Mouse (Mus musculus) midbrain, embryonic 16.5 days (tissue): ENCODE measurements around the gene Hsd17b7. TPM values are rescaled to one million over a fixed set of nuclear protein-coding genes. Genes with fewer than 3 reads are reported as not detected.

Source experiments
- ATAC-seq: fragments of 200-750 bp; cut with Nextera tagmentation; 2 replicates; pipeline ENCODE4 v1.8.0; 2017; ENCODE audit warnings: moderate TSS enrichment
- H3K27ac ChIP-seq: fragments of 300-500 bp; sonication (generic); 2 replicates; pipeline ENCODE4 v1.5.1; 2014; ENCODE audit warnings: mild to moderate bottlenecking, low read length, mixed read lengths
- H3K27me3 ChIP-seq: fragments of 300-500 bp; sonication (generic); 2 replicates; pipeline ENCODE4 v1.6.1; 2014; ENCODE audit warnings: low read depth, low read length, mixed read lengths; ENCODE audit not compliant: control insufficient read depth, insufficient read depth
- H3K36me3 ChIP-seq: fragments of 300-500 bp; sonication (generic); 2 replicates; pipeline ENCODE4 v1.6.1; 2014; ENCODE audit warnings: mild to moderate bottlenecking, low read length, moderate library complexity, mixed read lengths; ENCODE audit not compliant: control insufficient read depth, insufficient read depth
- H3K4me1 ChIP-seq: fragments of 300-500 bp; sonication (generic); 2 replicates; pipeline ENCODE4 v1.6.1; 2014; ENCODE audit warnings: mild to moderate bottlenecking, low read length, mixed read lengths; ENCODE audit not compliant: control insufficient read depth, insufficient read depth
- H3K4me2 ChIP-seq: fragments of 300-500 bp; sonication (generic); 2 replicates; pipeline ENCODE4 v1.6.1; 2014; ENCODE audit warnings: mild to moderate bottlenecking, low read length, mixed read lengths
- H3K4me3 ChIP-seq: fragments of 300-500 bp; sonication (generic); 2 replicates; pipeline ENCODE4 v1.5.1; 2014; ENCODE audit warnings: low read depth, mild to moderate bottlenecking, low read length, moderate library complexity, mixed read lengths
- H3K9ac ChIP-seq: fragments of 300-500 bp; sonication (generic); 2 replicates; pipeline ENCODE4 v1.6.1; 2014; ENCODE audit warnings: low read depth, low read length, mixed read lengths
- H3K9me3 ChIP-seq: fragments of 300-500 bp; sonication (generic); replicated peaks from 2 replicates; pipeline ENCODE4 v1.6.1; 2014; ENCODE audit warnings: mild to moderate bottlenecking, low read length, mixed read lengths; ENCODE audit not compliant: control insufficient read depth, poor library complexity, severe bottlenecking
- WGBS: fragments of 180-500 bp; shearing (Covaris S2); extraction: QIAGEN DNeasy Blood & Tissue Kit; methylation state at CpG from one replicate; pipeline ENCODE4 v1.1.7; 2014; 5-methylcytosine and 5-hydroxymethylcytosine counted together
- polyA plus RNA-seq: library from polyadenylated mRNA; unstranded; fragments of >200 nt; fragmentation: Nextera tagmentation; extraction: Ambion mirVana; gene quantifications from 2 replicates; pipeline ENCODE4 v1.2.1, GENCODE M21; 2015

The Hsd17b7 gene
- polyA plus RNA-seq, 1 experiment from 2014 or later = 26.6 TPM

GRCm38 (mm10) chr1:169949981-169950380 is 19.1 kb downstream of the Hsd17b7 start:
- no peaks in the 10 kb centered on the region for H3K27me3 ChIP-seq
- H3K36me3 ChIP-seq = peaks cover 15% of the 10 kb centered on the region
- H3K27ac ChIP-seq = no peak overlapping the region
- ATAC-seq = no peak
- no peak overlapping the region for H3K9ac ChIP-seq
- H3K9me3 ChIP-seq = 0 out of 2 replicates have a peak, but pooled peaks cover 2% of the 10 kb centered on the region
- H3K4me2 ChIP-seq = no peak overlapping the region
- no peak overlapping the region for H3K4me3 ChIP-seq
- no peaks in the 10 kb centered on the region for H3K4me1 ChIP-seq
- WGBS = 76% methylated on average over 7 of the region's 7 CpGs

- no peak overlapping the region for H3K4me3 ChIP-seq
- H3K27me3 ChIP-seq = no peaks in the 10 kb centered on the region
- H3K36me3 ChIP-seq = peaks cover 8% of the 10 kb centered on the region
- H3K4me1 ChIP-seq = no peaks in the 10 kb centered on the region
- H3K4me2 ChIP-seq = no peak overlapping the region
- 0 out of 2 replicates have a peak, but pooled peaks cover 5% of the 10 kb centered on the region for H3K9me3 ChIP-seq
- no peak for ATAC-seq
- no peak overlapping the region for H3K27ac ChIP-seq
- no peak overlapping the region for H3K9ac ChIP-seq
- 78% methylated on average over 7 of the region's 7 CpGs for WGBS
Measured at GRCm38 (mm10) chr1:169948866-169949265, 20.2 kb downstream of the Hsd17b7 start.

- H3K27me3 ChIP-seq = no peaks in the 10 kb centered on the region
- H3K4me1 ChIP-seq = no peaks in the 10 kb centered on the region
- no peak for ATAC-seq
- 0 out of 2 replicates have a peak, but pooled peaks cover 5% of the 10 kb centered on the region for H3K9me3 ChIP-seq
- H3K27ac ChIP-seq = no peak overlapping the region
- 87% methylated on average over 7 of the region's 7 CpGs for WGBS
- no peak overlapping the region for H3K9ac ChIP-seq
- no peak overlapping the region for H3K4me3 ChIP-seq
- H3K36me3 ChIP-seq = peaks cover 6% of the 10 kb centered on the region; the same call in 1 of the 2 replicates
- no peak overlapping the region for H3K4me2 ChIP-seq
Measured at GRCm38 (mm10) chr1:169948280-169948679, 20.8 kb downstream of the Hsd17b7 start.

- Histone ChIP-seq H3K4me3 (no peak overlapping the region), H3K9ac (no peak overlapping the region), H3K4me1 (no peaks in the 10 kb centered on the region), H3K27me3 (no peaks in the 10 kb centered on the region), H3K4me2 (no peak overlapping the region), H3K9me3 (0 out of 2 replicates have a peak, but pooled peaks cover 5% of the 10 kb centered on the region), H3K27ac (no peak overlapping the region), H3K36me3 (peaks cover 3% of the 10 kb centered on the region; the same call in 1 of the 2 replicates)
- ATAC-seq = no peak
- 81% methylated on average over 6 of the region's 6 CpGs for WGBS
Measured at GRCm38 (mm10) chr1:169947654-169948053, 21.4 kb downstream of the Hsd17b7 start.

- H3K9ac ChIP-seq = no peak overlapping the region
- H3K9me3 ChIP-seq = 0 out of 2 replicates have a peak, but pooled peaks cover 5% of the 10 kb centered on the region
- H3K4me2 ChIP-seq = no peak overlapping the region
- H3K27me3 ChIP-seq = no peaks in the 10 kb centered on the region
- H3K36me3 ChIP-seq = no peaks in the 10 kb centered on the region
- no peak overlapping the region for H3K27ac ChIP-seq
- WGBS = 81% methylated on average over 3 of the region's 3 CpGs
- ATAC-seq = no peak
- H3K4me1 ChIP-seq = no peaks in the 10 kb centered on the region
- H3K4me3 ChIP-seq = no peak overlapping the region
Measured at GRCm38 (mm10) chr1:169946004-169946403, 23.0 kb downstream of the Hsd17b7 start.

- H3K4me2 ChIP-seq = no peak overlapping the region
- 3% methylated on average over 2 of the region's 2 CpGs for WGBS
- no peak for ATAC-seq
- H3K9ac ChIP-seq = no peak overlapping the region
- H3K27ac ChIP-seq = no peak overlapping the region
- H3K4me3 ChIP-seq = no peak overlapping the region
- H3K4me1 ChIP-seq = peaks cover 6% of the 10 kb centered on the region
- no peaks in the 10 kb centered on the region for H3K36me3 ChIP-seq
- H3K9me3 ChIP-seq = no peaks in the 10 kb centered on the region
- no peaks in the 10 kb centered on the region for H3K27me3 ChIP-seq
Measured at GRCm38 (mm10) chr1:169939345-169939744, 29.7 kb downstream of the Hsd17b7 start.

- ATAC-seq = peak; percentile 84
- Histone ChIP-seq H3K27me3 (no peaks in the 10 kb centered on the region), H3K27ac (peak overlapping the region; percentile 85), H3K4me3 (peak overlapping the region; percentile 23), H3K4me1 (peaks cover 23% of the 10 kb centered on the region), H3K9ac (peak overlapping the region; percentile 21; the same call in 1 of the 2 replicates), H3K9me3 (no peaks in the 10 kb centered on the region), H3K36me3 (no peaks in the 10 kb centered on the region), H3K4me2 (peak overlapping the region; percentile 49)
- WGBS = 18% methylated on average over 16 of the region's 16 CpGs
Measured at GRCm38 (mm10) chr1:169934005-169934725, 34.9 kb downstream of the Hsd17b7 start.

- H3K27ac ChIP-seq = peak overlapping the region; percentile 69
- peak overlapping the region; percentile 25 for H3K4me2 ChIP-seq
- WGBS = 38% methylated on average over 7 of the region's 7 CpGs
- H3K36me3 ChIP-seq = no peaks in the 10 kb centered on the region
- no peak overlapping the region for H3K4me3 ChIP-seq
- peak; percentile 51; the same call in 1 of the 2 replicates for ATAC-seq
- peak overlapping the region; percentile 30; the same call in 1 of the 2 replicates for H3K9ac ChIP-seq
- H3K9me3 ChIP-seq = no peaks in the 10 kb centered on the region
- H3K27me3 ChIP-seq = no peaks in the 10 kb centered on the region
- peaks cover 21% of the 10 kb centered on the region for H3K4me1 ChIP-seq
Measured at GRCm38 (mm10) chr1:169932122-169932746, 36.8 kb downstream of the Hsd17b7 start.

GRCm38 (mm10) chr1:169931698-169932097 is 37.3 kb downstream of the Hsd17b7 start:
- Histone ChIP-seq H3K27me3 (no peaks in the 10 kb centered on the region), H3K27ac (peak overlapping the region; percentile 69), H3K4me1 (peaks cover 21% of the 10 kb centered on the region), H3K9me3 (no peaks in the 10 kb centered on the region), H3K4me2 (peak overlapping the region; percentile 25; the same call in 1 of the 2 replicates), H3K4me3 (no peak overlapping the region), H3K36me3 (no peaks in the 10 kb centered on the region), H3K9ac (no peak overlapping the region; the same call in 1 of the 2 replicates)
- 82% methylated on average over 7 of the region's 7 CpGs for WGBS
- ATAC-seq = no peak
